Mouse (Mus musculus) olfactory bulb, adult 2 months (tissue): ENCODE results near the gene Dgkd.
A peak's percentile ranks its signal among the peaks of the same experiment; 100 is the strongest.

Experiments used
- CTCF ChIP-seq: fragments of 200-500 bp; IDR thresholded peaks from 2 replicates; pipeline ENCODE4 v1.5.1; 2012; ENCODE audit warnings: low read depth, mild to moderate bottlenecking, low read length, moderate library complexity; ENCODE audit not compliant: insufficient read depth
- POLR2A ChIP-seq: fragments of 200-500 bp; IDR thresholded peaks from 2 replicates; pipeline ENCODE4 v1.6.1; 2012; ENCODE audit warnings: mild to moderate bottlenecking, low read depth, low read length, moderate library complexity; ENCODE audit not compliant: insufficient read depth

- TF ChIP-seq CTCF, result no peak
- peak; percentile 60; the same call in 1 of the 2 replicates for TF ChIP-seq POLR2A
Measured at GRCm38 (mm10) chr1:87852892-87853600, at the start of gene Dgkd.
